Mouse (Mus musculus): ENCODE results near the gene Pld2.
A peak's percentile ranks its signal among the peaks of the same experiment; 100 is the strongest.

The Pld2 gene

DNA sequence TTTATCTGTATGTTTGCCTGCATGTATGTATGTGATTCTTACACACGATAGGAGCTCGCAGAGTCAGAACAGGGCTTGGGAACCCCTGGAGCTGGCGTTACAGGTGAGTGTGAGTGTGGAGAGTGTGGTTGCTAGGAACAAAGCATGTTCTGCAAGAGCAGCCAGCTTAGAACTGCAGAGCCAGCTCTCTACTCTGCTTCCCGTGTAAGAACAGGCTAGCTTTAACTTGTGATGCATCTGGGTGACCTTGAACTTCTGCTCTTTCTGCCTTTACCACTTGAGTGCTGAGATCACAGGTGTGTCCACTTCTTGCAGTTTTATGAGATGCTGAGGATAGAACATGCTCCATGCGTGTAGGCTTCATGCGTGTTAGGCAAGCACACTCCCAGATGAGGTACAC is 39.1 kb downstream of the Pld2 start:
- no peak for DNase-seq (ENCODE audit: low spot score)

DNA sequence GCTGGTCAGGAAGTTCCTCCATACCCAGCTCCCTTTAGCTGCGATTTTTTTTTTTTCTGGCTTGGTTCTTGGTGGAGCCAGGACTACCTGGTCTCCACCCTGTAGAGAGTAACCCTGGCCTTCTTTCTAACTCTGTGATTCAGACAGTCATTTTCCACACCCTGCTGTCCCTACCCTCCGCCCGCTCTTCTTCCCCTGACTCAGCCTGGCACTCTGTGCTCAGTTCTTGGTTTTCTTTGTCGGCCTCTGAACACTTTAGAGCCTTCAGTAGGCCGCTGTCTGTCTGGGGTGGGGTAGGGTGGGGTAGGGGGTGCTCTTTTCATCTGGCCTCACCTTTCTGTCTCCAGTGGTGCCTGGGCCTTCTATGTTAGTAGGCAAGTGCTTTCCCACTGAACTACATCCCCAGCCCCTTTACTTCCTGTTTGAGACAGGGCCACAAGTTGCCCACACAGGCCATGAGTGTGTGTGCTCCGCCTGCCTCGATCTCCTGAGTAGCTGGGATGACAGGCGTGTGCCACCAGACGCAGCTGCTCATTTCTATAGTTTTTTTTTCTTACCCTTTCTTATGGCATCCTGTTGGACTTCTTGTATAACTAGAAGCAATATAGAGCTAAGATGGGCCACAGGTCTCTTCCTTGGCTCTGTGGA is 40.0 kb downstream of the Pld2 start:
- no peak for DNase-seq (ENCODE audit: low spot score)

DNA sequence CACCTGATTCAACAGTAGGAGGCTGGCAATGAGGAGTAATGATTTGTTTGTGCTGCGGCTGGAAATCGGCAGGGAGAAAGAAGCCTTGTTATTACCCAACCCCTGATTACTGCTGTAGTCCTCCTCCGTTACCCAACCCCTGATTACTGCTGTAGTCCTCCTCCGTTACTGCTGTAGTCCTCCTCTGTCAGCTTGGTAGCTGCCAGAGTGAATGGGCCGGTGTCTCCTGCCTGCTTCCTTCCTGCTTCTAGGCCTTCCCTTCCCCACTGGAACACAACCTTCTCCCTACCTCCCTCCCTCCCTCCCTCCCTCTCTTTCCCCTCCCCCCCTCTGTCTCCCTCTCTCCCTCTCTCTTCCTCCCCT is 40.5 kb downstream of the Pld2 start:
- DNase-seq (ENCODE audit: low spot score): no peak

DNA sequence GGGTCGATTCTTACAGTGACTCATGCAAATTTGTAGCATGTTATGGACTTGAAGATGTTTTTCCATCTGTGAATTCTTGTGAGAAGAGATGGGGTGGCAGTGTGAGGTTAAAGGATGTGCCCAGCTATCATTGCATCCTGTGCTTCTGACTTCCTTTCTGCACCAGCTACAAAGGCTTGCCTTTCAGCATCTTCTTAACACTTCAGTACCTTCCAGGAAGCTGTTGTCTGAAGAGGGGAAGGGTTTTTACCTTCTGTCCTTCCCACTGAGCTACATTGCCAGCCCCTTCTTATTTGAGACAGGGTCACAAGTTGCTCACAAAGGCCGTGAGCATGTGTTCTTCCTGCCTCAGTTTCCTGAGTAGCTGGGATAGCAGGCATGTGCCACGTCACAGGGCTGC is 41.1 kb downstream of the Pld2 start:
- no peak for DNase-seq (ENCODE audit: low spot score)

GRCm38 (mm10) chr11:70582196-70582595 is 42.3 kb downstream of the Pld2 start:
- DNase-seq (ENCODE audit: low spot score): no peak

DNA sequence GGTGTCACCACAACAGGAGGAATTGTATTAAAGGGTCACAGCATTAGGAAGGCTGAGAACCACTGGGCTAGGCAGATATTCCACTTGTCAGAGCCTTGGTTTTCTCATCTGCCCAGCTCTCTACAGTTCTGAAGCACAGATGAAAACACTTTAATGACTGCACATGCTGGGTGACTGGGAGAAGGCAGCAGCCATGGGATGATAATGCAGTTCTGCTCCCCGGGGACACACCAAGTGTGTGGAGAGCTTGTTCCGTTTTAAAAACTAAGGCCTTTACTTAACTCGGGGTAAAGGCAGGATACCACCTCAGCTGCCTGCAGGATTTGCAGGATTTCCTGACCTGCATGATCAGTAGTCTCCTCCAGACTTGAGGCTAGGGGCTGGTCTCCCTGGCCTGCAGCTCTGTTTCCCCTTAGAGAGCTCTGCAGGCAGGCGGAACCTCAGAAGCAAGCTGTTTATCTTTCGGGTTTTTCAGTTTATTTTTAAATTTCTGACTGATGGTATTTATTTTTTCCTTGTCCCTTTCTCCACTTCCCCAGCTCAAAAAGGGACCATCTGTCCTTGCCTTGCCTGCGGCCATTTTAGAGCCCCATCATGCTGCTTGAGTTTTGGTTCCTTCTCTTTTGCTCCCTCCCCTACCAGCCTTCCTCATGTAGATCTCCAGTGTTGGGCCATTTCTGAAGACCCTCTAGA is 43.3 kb downstream of the Pld2 start:
- no peak for DNase-seq (ENCODE audit: low spot score)

DNA sequence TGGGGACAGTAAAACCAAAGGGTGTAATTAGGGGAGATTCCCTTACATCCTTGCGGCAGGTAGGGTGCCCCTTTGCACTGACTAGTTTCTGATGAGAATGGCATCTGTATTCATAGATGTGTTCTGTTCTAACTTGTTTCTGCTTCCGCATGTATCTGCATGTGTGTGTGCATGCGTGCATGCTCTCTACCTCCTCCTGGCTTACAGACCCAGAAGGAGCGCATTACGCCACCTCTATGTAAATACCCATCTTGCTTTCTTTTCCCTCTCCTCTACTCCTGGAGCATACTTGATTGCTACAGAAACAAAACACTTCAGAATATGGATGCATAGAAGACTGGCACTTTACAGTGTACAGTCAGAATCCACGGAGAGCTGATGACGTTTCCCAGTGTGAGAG is 43.9 kb downstream of the Pld2 start:
- no peak for DNase-seq (ENCODE audit: low spot score)

DNA sequence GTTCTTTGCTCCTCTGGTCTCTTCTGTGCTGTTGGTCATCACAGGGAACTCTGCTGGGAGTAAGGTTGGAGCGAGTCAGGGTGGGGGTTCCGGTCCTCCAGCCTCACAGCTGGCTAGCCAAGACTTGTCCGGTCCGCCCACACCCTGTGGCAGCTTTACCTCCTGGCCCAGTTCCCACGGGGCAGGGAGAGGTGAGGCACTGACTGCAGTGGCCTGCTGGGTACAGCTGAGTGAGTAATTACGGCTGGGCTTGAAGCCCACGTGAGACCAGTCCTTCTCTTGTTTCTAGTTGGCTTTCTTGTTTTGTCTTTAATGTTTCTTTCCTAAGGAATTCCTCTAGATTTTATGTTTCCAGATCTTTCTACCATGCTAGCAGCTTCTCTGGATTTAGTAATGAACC is 45.6 kb downstream of the Pld2 start:
- no peak for DNase-seq (ENCODE audit: low spot score)

DNA sequence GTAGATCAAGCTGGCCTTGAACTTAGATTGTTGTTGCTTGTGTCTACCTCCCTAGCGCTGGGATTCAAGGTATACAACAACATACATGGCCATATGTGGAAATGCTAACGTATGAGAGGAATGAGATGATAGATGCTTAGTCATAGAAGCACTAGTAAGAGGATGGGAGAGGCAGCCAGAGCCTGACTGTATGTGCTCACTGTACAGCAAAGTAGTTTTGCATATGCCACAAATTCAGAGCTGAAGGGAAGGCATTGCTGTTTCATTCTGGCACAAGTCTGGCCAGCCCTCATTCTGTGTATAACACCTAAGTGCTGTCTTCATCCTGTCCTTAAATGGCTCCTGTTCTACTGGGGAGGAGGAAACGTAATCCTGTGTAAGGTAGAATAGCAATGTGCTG is 46.4 kb downstream of the Pld2 start:
- DNase-seq (ENCODE audit: low spot score): no peak

- DNase-seq (ENCODE audit: low spot score): no peak
These were observed 47.1 kb downstream of the Pld2 start for GRCm38 (mm10) chr11:70586954-70587353.

GRCm38 (mm10) chr11:70591733-70592132 is 51.9 kb downstream of the Pld2 start:
- no peak for DNase-seq (ENCODE audit: low spot score)

GRCm38 (mm10) chr11:70594253-70594989 is 54.6 kb downstream of the Pld2 start:
- DNase-seq (ENCODE audit: low spot score): no peak

GRCm38 (mm10) chr11:70595638-70596037 is 55.8 kb downstream of the Pld2 start:
- DNase-seq (ENCODE audit: low spot score): no peak

GRCm38 (mm10) chr11:70596094-70596493 is 56.2 kb downstream of the Pld2 start:
- DNase-seq (ENCODE audit: low spot score): no peak

DNA sequence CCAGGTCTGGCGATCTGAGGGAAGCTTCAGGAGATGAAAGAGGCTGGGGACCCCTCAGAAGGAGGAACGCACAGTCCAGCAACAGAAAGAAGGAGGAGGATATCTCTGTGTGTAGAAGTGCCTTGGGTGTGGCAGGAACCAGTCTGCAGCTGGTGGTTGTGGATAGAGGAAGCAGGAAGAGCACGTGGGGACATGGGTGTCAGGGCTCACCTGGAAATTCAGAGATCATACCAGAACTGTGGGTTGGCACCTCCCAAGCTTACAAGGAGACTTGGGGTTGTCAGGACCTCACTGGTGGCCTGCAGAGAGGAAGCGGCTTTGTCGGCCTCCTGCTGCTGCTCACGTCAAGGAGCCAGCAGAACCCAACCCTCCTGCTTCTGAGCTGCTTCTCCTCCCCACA is 57.4 kb downstream of the Pld2 start:
- no peak for DNase-seq (ENCODE audit: low spot score)

DNA sequence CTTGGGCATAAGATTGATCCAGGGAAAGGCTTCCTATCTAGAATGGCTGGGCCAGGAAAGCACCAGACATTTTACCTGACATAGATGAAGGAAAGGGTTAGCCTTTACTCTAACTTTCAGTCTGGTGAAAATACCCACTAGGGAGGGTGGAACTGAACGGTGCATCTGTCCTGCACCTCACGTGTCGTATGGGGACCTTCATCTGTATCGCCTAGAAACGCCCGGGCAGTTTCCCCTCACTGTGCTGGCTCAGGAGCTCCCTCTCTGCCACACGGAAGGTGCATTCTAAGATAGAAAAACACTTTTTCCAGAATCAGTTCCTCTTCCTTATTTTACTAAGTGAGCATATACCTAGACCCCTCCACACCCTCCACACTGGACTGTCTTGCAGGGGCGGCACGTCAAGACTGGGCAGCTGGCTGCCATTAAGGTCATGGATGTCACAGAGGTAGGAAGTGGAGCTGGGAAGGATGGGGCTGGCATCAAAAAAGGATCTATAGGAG is 58.6 kb downstream of the Pld2 start:
- DNase-seq (ENCODE audit: low spot score): no peak

- DNase-seq (ENCODE audit: low spot score): peak; percentile 51
These were observed 65.2 kb downstream of the Pld2 start for GRCm38 (mm10) chr11:70605024-70605566.

GRCm38 (mm10) chr11:70606717-70607116 is 66.9 kb downstream of the Pld2 start:
- DNase-seq (ENCODE audit: low spot score): no peak

DNA sequence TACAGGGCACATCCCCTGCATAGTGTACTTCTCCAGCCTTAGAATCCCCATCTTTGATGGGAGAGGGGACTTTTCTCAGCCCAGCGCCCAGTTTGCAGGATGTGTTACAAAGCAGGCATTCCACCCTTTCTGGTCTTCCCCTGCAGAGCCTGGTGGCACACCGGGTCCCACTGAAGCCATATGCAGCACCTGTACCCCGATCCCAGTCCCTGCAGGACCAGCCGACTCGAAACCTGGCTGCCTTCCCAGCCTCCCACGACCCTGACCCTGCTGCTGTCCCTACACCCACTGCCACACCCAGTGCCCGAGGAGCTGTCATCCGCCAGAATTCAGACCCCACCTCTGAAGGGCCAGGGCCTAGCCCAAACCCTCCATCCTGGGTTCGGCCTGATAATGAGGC is 67.7 kb downstream of the Pld2 start:
- no peak for DNase-seq (ENCODE audit: low spot score)

Measured in ovary, postnatal 10 days (tissue).